Mouse (Mus musculus) hindbrain, embryonic 16.5 days (tissue): ENCODE data around the gene Slc34a3. TPM values are rescaled to one million over a fixed set of nuclear protein-coding genes. Genes with fewer than 3 reads are reported as not detected.

Experiments
- ATAC-seq: fragments of 200-750 bp; cut with Nextera tagmentation; 2 replicates; pipeline ENCODE4 v1.8.0; 2017; ENCODE audit warnings: moderate TSS enrichment, moderate library complexity
- H3K27ac ChIP-seq: fragments of 300-500 bp; sonication (generic); 2 replicates; pipeline ENCODE4 v1.5.1; 2014; ENCODE audit warnings: low read depth, mild to moderate bottlenecking, control low read depth, low read length, moderate library complexity
- H3K27me3 ChIP-seq: fragments of 300-500 bp; sonication (generic); replicated peaks from 2 replicates; pipeline ENCODE4 v1.6.1; 2014; ENCODE audit warnings: low read length; ENCODE audit not compliant: control insufficient read depth, insufficient read depth
- H3K36me3 ChIP-seq: fragments of 300-500 bp; sonication (generic); 2 replicates; pipeline ENCODE4 v1.6.1; 2014; ENCODE audit warnings: mild to moderate bottlenecking, low read length, moderate library complexity, mixed read lengths; ENCODE audit not compliant: control insufficient read depth, insufficient read depth
- H3K4me1 ChIP-seq: fragments of 300-500 bp; sonication (generic); 2 replicates; pipeline ENCODE4 v1.6.1; 2014; ENCODE audit warnings: low read depth, low read length; ENCODE audit not compliant: control insufficient read depth, insufficient read depth
- H3K4me2 ChIP-seq: fragments of 300-500 bp; sonication (generic); 2 replicates; pipeline ENCODE4 v1.6.1; 2014; ENCODE audit warnings: mild to moderate bottlenecking, low read length, control low read depth, moderate library complexity
- H3K4me3 ChIP-seq: fragments of 300-500 bp; sonication (generic); 2 replicates; pipeline ENCODE4 v1.5.1; 2014; ENCODE audit warnings: mild to moderate bottlenecking, low read length, control low read depth, moderate library complexity
- H3K9ac ChIP-seq: fragments of 300-500 bp; sonication (generic); 2 replicates; pipeline ENCODE4 v1.6.1; 2014; ENCODE audit warnings: low read depth, mild to moderate bottlenecking, control low read depth, low read length, moderate library complexity
- H3K9me3 ChIP-seq: fragments of 300-500 bp; sonication (generic); 2 replicates; pipeline ENCODE4 v1.6.1; 2014; ENCODE audit warnings: mild to moderate bottlenecking, low read length, moderate library complexity; ENCODE audit not compliant: control insufficient read depth
- WGBS: fragments of 180-500 bp; shearing (Covaris S2); extraction: QIAGEN DNeasy Blood & Tissue Kit; methylation state at CpG from one replicate; pipeline ENCODE4 v1.1.7; 2014; 5-methylcytosine and 5-hydroxymethylcytosine counted together
- polyA plus RNA-seq: library from polyadenylated mRNA; unstranded; fragments of >200 nt; fragmentation: Nextera tagmentation; extraction: Ambion mirVana; gene quantifications from 2 replicates; pipeline ENCODE4 v1.2.1, GENCODE M21; 2015

The Slc34a3 gene
- polyA plus RNA-seq, 1 experiment from 2014 or later: not detected

DNA sequence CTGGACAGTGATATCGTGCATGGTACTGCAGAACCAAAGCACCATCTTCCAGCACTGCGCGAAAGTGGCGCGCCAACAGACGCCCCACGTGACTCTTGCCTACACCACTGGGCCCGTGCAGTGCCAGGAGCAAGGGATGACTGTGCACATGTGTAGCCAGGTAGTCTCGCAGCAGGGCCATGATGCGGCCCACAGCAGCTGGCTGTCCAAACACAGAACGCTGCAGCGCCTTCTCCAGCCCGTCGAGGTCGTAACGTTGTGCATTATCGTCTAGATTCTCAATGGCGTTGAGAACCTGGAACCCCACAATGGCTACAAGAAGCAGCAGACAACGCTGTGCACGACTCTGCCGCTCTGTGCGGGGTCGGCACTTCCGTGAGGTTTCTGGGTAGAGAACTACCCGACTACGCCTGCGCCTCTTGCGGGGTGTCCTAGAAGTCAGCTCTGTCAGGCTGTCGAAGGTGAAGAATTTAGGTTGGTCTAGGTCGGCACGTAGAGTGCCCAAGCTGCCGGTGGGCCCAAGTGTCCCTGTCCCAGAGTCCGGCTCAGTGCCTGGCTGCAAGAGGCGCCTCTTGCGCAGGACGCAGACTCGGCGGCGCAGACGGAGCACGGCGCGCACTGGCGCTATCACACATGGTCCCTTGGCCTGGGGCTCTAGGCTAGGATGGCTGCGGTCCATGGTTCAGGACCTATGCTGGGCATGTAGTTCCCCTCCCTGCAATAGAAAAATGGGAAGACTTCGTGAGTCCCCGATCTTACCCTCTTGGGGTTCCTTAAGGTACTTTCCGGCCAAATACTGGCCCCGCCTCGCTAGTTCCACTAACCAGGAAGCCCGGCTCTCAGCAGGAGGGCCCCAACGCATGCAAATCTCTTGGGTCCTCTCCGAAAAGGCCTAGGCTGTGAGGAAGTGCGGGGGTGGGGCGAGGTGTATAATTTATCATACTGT, 38.7 kb downstream of the Slc34a3 start:
- Histone ChIP-seq H3K36me3 (peaks cover 17% of the 10 kb centered on the region), H3K4me3 (no peak overlapping the region)
- WGBS: 22% methylated on average over 55 of the region's 55 CpGs

DNA sequence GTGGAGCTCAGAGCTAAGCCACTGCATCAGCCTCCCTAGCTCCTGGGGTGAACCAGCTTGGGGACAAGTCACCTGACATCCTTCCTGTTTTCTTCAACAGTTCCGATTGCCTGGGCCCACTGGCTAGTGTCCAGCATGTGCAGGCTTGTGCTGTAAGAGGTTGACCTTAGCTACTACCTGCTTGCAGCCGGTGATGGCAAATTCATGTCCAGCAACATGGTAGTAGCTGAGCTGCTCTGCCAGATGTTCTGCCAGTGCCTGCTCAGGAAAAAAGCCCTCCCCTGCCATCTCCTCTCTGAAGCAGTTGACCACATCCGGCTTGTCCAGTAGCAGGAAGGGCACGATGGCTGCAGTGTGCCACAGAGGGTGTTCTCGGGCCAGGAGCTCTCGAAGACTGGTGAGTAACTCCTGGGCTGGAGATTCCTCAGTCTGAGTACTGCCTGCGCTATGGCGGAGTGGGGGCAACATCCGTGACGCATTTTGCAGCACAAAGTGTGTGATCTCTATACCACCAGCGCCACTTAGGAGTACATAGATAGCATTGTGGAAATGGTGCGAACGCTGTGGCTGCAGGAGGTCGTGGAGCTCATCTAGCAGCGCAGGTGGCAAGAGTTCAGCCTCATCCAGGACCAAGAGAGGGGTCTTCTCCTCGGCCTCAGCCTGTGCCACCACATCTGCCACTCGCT, 39.5 kb downstream of the Slc34a3 start:
- H3K27ac ChIP-seq: no peak overlapping the region
- no peaks in the 10 kb centered on the region for H3K9me3 ChIP-seq
- no peak overlapping the region for H3K9ac ChIP-seq
- H3K4me2 ChIP-seq: no peak overlapping the region
- no peak overlapping the region for H3K4me3 ChIP-seq
- 82% methylated on average over 17 of the region's 17 CpGs for WGBS
- no peaks in the 10 kb centered on the region for H3K4me1 ChIP-seq
- peaks cover 8% of the 10 kb centered on the region for H3K36me3 ChIP-seq
- ATAC-seq: no peak
- peaks cover 23% of the 10 kb centered on the region for H3K27me3 ChIP-seq

More for the DNA sequence above, 38.7 kb downstream of the Slc34a3 start:
- Histone ChIP-seq H3K27ac (no peak overlapping the region), H3K27me3 (peaks cover 23% of the 10 kb centered on the region), H3K4me2 (0 out of 2 replicates have a peak overlapping the region, but pooled peaks have one; percentile 13), H3K9ac (0 out of 2 replicates have a peak overlapping the region, but pooled peaks have one; percentile 7), H3K4me1 (no peaks in the 10 kb centered on the region), H3K9me3 (no peaks in the 10 kb centered on the region)
- no peak for ATAC-seq

DNA sequence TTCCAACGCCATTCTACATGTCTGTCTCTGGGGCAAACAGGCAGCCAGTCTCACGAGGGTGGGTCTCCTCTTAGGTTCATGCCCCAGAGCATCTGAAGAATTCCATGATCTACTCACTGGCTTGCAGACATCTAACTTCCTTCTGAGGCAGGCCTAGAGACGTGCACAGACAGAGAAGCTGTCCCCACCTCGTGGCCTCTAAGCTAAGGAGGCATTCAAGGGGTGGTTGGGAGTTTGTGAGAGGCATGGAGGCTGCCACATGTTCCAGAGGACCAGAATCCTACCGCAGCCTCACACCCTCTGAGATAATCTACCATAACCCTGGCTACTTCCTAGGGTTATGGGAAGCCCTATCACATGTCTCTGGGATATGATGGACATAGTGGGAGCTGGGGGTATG, 40.2 kb downstream of the Slc34a3 start:
- Histone ChIP-seq H3K4me3 (no peak overlapping the region), H3K4me2 (no peak overlapping the region), H3K4me1 (no peaks in the 10 kb centered on the region), H3K27me3 (peaks cover 23% of the 10 kb centered on the region), H3K9me3 (no peaks in the 10 kb centered on the region), H3K9ac (no peak overlapping the region), H3K36me3 (peaks cover 4% of the 10 kb centered on the region), H3K27ac (no peak overlapping the region)
- WGBS: 75% methylated on average over 5 of the region's 5 CpGs
- no peak for ATAC-seq

DNA sequence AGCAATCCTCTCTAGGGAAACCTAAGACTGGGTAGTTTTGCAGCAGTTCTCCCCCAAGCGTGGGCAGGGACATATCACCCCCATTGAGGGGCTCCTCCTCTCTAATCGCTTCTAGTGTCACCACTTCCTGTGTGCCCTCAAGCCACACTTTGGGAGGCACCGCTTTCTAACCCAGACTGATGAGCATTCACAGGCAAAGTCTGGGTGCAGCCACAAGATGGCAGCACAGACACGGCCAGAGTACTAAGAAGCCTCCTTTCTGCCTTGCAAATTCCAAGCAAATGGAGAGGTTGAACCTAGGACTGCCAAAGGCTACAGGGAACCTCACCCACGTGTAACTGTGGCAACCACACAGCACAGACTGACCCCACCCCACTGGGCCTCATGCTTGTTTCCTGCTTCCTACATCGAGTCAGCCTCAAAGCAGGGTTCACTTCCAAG, 40.8 kb downstream of the Slc34a3 start:
- no peaks in the 10 kb centered on the region for H3K4me1 ChIP-seq
- H3K27ac ChIP-seq: no peak overlapping the region
- no peaks in the 10 kb centered on the region for H3K9me3 ChIP-seq
- no peak overlapping the region for H3K4me2 ChIP-seq
- 0% methylated on average over 6 of the region's 6 CpGs for WGBS
- H3K9ac ChIP-seq: 0 out of 2 replicates have a peak overlapping the region, but pooled peaks have one; percentile 12
- peak; percentile 75 for ATAC-seq
- H3K27me3 ChIP-seq: peaks cover 23% of the 10 kb centered on the region
- no peak overlapping the region for H3K4me3 ChIP-seq
- no peaks in the 10 kb centered on the region for H3K36me3 ChIP-seq

DNA sequence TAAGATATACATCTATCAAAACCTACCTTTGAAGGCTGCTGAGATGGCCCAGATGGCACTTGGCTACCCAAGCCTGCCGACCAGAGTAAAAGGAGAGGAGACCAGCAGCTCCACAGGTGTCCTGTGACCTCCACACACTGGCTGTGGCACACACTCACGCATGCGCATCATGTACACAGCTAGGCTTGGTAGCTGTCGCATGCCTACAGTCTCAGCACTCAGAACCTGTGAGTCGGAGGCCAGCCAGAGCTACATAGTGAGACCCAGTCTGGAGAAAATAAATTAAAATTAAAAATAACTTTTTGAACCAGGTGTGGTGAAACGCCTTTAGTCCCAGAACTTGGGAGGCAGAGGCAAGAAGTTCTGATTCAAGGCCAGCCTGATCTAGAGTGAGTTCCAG, 46.3 kb downstream of the Slc34a3 start:
- Histone ChIP-seq H3K4me3 (no peak overlapping the region), H3K4me1 (peaks cover 11% of the 10 kb centered on the region; the same call in 1 of the 2 replicates), H3K27me3 (no peaks in the 10 kb centered on the region), H3K36me3 (no peaks in the 10 kb centered on the region), H3K9me3 (no peaks in the 10 kb centered on the region), H3K4me2 (no peak overlapping the region), H3K9ac (no peak overlapping the region), H3K27ac (no peak overlapping the region)
- no peak for ATAC-seq
- 79% methylated on average over 6 of the region's 6 CpGs for WGBS

DNA sequence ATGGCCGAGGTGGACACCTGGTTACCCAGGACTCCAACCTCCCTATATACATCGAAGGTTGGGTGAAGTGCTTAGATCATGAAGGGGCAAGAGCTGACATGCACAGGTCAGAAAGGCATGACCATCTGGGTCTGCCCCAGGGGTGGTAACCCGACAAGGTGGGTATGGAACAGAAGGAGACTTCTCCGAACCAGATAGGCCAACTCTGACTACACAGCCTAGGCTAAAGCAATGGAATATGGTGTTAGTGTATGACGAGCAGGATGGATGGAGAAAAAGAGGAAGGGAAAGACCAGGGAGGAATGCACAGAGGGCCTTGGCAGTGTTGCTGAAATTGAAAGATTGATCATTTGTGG, 47.6 kb downstream of the Slc34a3 start:
- H3K4me3 ChIP-seq: no peak overlapping the region
- H3K27ac ChIP-seq: no peak overlapping the region; the same call in 1 of the 2 replicates
- no peak overlapping the region; the same call in 1 of the 2 replicates for H3K9ac ChIP-seq
- peaks cover 17% of the 10 kb centered on the region for H3K4me1 ChIP-seq
- WGBS: 28% methylated on average over 5 of the region's 5 CpGs
- H3K9me3 ChIP-seq: no peaks in the 10 kb centered on the region
- H3K36me3 ChIP-seq: no peaks in the 10 kb centered on the region
- H3K4me2 ChIP-seq: peak overlapping the region; percentile 83
- no peak for ATAC-seq
- H3K27me3 ChIP-seq: no peaks in the 10 kb centered on the region

DNA sequence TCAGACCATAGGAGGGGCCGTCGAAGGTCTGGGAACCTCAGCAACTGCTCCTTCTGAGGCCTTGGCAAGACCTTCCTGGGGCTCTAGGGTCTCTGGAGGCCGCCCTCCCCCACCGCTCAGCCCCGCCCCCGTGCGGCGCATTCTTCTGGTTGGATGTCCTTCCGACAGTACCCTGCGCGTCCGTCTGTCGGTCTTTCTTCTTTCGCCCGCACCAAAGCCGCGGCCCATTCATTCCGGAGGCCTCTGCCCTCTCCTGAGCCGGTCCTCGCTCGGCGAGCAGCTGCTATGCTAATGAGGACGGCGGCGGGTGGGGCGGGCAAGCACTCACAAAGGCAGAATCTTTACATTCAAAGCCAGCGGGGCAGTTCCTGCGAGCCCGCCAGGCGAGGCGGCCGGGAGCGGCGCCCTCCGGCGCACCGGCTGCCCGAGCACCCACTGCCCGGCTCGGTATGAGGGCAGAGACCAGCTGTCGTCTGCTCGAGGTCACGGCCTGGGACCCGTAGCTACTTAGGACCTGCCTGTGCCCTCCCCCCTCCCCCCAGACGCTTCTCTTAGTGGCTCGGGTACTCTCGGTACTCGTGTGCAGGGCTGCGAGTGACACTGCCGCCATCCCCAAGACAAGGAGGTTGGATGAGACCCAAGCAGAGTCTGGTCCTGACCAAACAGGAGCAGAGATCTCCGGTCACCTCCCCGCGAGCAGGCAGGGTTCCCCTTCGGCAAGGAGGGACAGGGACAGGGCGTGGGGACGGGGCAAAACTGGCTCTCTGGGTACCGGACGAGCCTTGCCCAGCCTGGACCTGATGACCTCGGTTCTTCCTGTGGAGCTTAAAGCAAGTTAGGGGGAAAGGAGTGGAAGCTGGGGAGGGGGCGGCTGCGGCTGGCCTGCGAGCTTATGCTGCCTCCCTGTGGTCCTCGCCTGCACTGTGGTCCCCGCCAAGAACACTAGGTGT, 48.3 kb downstream of the Slc34a3 start:
- H3K27ac ChIP-seq: peak overlapping the region; percentile 83
- ATAC-seq: peak; percentile 73
- WGBS: under 1% methylated on average over 54 of the region's 64 CpGs

DNA sequence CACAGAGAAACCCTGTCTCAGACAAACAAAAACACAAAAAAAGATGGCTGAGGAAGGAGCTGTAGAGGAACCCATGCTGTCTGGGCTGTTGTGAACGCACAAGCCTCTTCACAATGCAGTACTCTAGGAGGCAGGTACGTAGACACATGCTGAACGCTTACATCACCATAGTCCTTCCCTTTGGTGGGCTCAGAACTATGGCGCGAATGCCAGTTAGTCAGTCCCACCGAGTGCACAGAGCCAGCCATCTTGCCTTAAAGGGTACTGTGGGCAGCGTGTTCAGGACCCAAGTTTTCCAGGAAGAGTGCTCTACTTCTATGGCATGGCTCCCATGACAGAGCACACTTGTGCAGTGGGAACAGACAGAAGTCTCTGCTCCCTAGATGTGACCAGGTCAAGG, 49.7 kb downstream of the Slc34a3 start:
- peaks cover 22% of the 10 kb centered on the region for H3K4me1 ChIP-seq
- no peak overlapping the region for H3K4me3 ChIP-seq
- H3K9ac ChIP-seq: no peak overlapping the region
- 77% methylated on average over 7 of the region's 7 CpGs for WGBS
- no peaks in the 10 kb centered on the region for H3K27me3 ChIP-seq
- H3K27ac ChIP-seq: no peak overlapping the region
- ATAC-seq: no peak
- no peaks in the 10 kb centered on the region for H3K9me3 ChIP-seq
- no peak overlapping the region for H3K4me2 ChIP-seq
- H3K36me3 ChIP-seq: no peaks in the 10 kb centered on the region

More for the DNA sequence above, 48.3 kb downstream of the Slc34a3 start:
- H3K4me1 ChIP-seq: peaks cover 17% of the 10 kb centered on the region
- no peaks in the 10 kb centered on the region for H3K9me3 ChIP-seq
- H3K9ac ChIP-seq: peak overlapping the region; percentile 71
- no peaks in the 10 kb centered on the region for H3K36me3 ChIP-seq
- H3K4me2 ChIP-seq: peak overlapping the region; percentile 83
- H3K4me3 ChIP-seq: peak overlapping the region; percentile 47
- H3K27me3 ChIP-seq: no peaks in the 10 kb centered on the region
